Mouse (Mus musculus) embryonic facial prominence, embryonic 14.5 days (tissue): ENCODE measurements around the gene Ifrd2. TPM values are rescaled to one million over a fixed set of nuclear protein-coding genes. Genes with fewer than 3 reads are reported as not detected.

ENCODE experiments used
- ATAC-seq: fragments of 200-750 bp; cut with Nextera tagmentation; 2 replicates; pipeline ENCODE4 v1.8.0; 2017; ENCODE audit warnings: low read depth, moderate number of reproducible peaks, moderate TSS enrichment
- DNase-seq: peaks from one replicate; pipeline ENCODE4 v3.0.0-alpha.2; 2015; ENCODE audit warnings: low spot score
- H3K27ac ChIP-seq: fragments of 300-500 bp; sonication (generic); replicated peaks from 2 replicates; pipeline ENCODE4 v1.5.1; 2014; ENCODE audit warnings: low read depth, mild to moderate bottlenecking, low read length, moderate library complexity
- H3K27me3 ChIP-seq: fragments of 300-500 bp; sonication (generic); replicated peaks from 2 replicates; pipeline ENCODE4 v1.6.1; 2014; ENCODE audit warnings: low read length; ENCODE audit not compliant: control insufficient read depth, insufficient read depth
- H3K36me3 ChIP-seq: fragments of 300-500 bp; sonication (generic); 2 replicates; pipeline ENCODE4 v1.6.1; 2014; ENCODE audit warnings: low read length, mixed read lengths; ENCODE audit not compliant: control insufficient read depth, insufficient read depth
- H3K4me1 ChIP-seq: fragments of 300-500 bp; sonication (generic); 2 replicates; pipeline ENCODE4 v1.6.1; 2014; ENCODE audit warnings: antibody characterized with exemption, low read length; ENCODE audit not compliant: control insufficient read depth, insufficient read depth
- H3K4me2 ChIP-seq: fragments of 300-500 bp; sonication (generic); 2 replicates; pipeline ENCODE4 v1.6.1; 2014; ENCODE audit warnings: low read depth, mild to moderate bottlenecking, low read length, moderate library complexity, mixed read lengths
- H3K4me3 ChIP-seq: fragments of 300-500 bp; sonication (generic); 2 replicates; pipeline ENCODE4 v1.5.1; 2014; ENCODE audit warnings: low read depth, mild to moderate bottlenecking, low read length
- H3K9ac ChIP-seq: fragments of 300-500 bp; sonication (generic); 2 replicates; pipeline ENCODE4 v1.6.1; 2014; ENCODE audit warnings: low read depth, mild to moderate bottlenecking, low read length, moderate library complexity, mixed read lengths
- H3K9me3 ChIP-seq: fragments of 300-500 bp; sonication (generic); 2 replicates; pipeline ENCODE4 v1.6.1; 2016; ENCODE audit warnings: low read length; ENCODE audit not compliant: control insufficient read depth
- WGBS: fragments of 180-500 bp; shearing (Covaris S2); extraction: QIAGEN DNeasy Blood & Tissue Kit; methylation state at CpG from one replicate; pipeline ENCODE4 v1.1.7; 2014; 5-methylcytosine and 5-hydroxymethylcytosine counted together
- polyA plus RNA-seq: library from polyadenylated mRNA; unstranded; fragments of >200 nt; fragmentation: Nextera tagmentation; extraction: Ambion mirVana; gene quantifications from 2 replicates; pipeline ENCODE4 v1.2.1, GENCODE M21; 2014

Gene Ifrd2
- polyA plus RNA-seq, 1 experiment from 2014 or later = 46.7 TPM

- WGBS = 35% methylated on average over 20 of the region's 23 CpGs
- H3K9ac ChIP-seq = peak overlapping the region; percentile 55
Measured at GRCm38 (mm10) chr9:107605041-107605661, 17.7 kb downstream of the Ifrd2 start.

GRCm38 (mm10) chr9:107606591-107606990 is 19.1 kb downstream of the Ifrd2 start:
- H3K4me3 ChIP-seq = peak overlapping the region; percentile 7; the same call in 1 of the 2 replicates
- H3K27ac ChIP-seq = 0 out of 2 replicates have a peak overlapping the region, but pooled peaks have one; percentile 6
- 4% methylated on average over 9 of the region's 9 CpGs for WGBS
- DNase-seq = no peak
- peaks cover 49% of the 10 kb centered on the region for H3K4me1 ChIP-seq
- H3K9me3 ChIP-seq = no peaks in the 10 kb centered on the region
- H3K27me3 ChIP-seq = no peaks in the 10 kb centered on the region
- H3K9ac ChIP-seq = peak overlapping the region; percentile 44
- H3K4me2 ChIP-seq = peak overlapping the region; percentile 39
- no peak for ATAC-seq
- no peaks in the 10 kb centered on the region for H3K36me3 ChIP-seq

More at GRCm38 (mm10) chr9:107605041-107605661, 17.7 kb downstream of the Ifrd2 start:
- peak overlapping the region; percentile 19; the same call in 1 of the 2 replicates for H3K4me3 ChIP-seq
- H3K27ac ChIP-seq = peak overlapping the region; percentile 52
- ATAC-seq (peak; percentile 24; the same call in 1 of the 2 replicates), DNase-seq (no peak)
- no peaks in the 10 kb centered on the region for H3K9me3 ChIP-seq
- H3K4me1 ChIP-seq = peaks cover 46% of the 10 kb centered on the region
- no peaks in the 10 kb centered on the region for H3K27me3 ChIP-seq
- no peaks in the 10 kb centered on the region for H3K36me3 ChIP-seq
- peak overlapping the region; percentile 43 for H3K4me2 ChIP-seq

GRCm38 (mm10) chr9:107607036-107607435 is 19.6 kb downstream of the Ifrd2 start:
- no peak for DNase-seq
- Histone ChIP-seq H3K4me3 (peak overlapping the region; percentile 7; the same call in 1 of the 2 replicates), H3K9ac (peak overlapping the region; percentile 44)

GRCm38 (mm10) chr9:107607653-107608245 is 20.3 kb downstream of the Ifrd2 start:
- H3K27ac ChIP-seq = no peak overlapping the region; the same call in 1 of the 2 replicates
- DNase-seq (no peak), ATAC-seq (no peak)
- no peaks in the 10 kb centered on the region for H3K36me3 ChIP-seq
- no peaks in the 10 kb centered on the region for H3K27me3 ChIP-seq
- H3K4me1 ChIP-seq = peaks cover 53% of the 10 kb centered on the region
- H3K4me3 ChIP-seq = no peak overlapping the region
- peak overlapping the region; percentile 34; the same call in 1 of the 2 replicates for H3K9ac ChIP-seq
- H3K4me2 ChIP-seq = no peak overlapping the region
- no peaks in the 10 kb centered on the region for H3K9me3 ChIP-seq
- 56% methylated on average over 9 of the region's 9 CpGs for WGBS

More at GRCm38 (mm10) chr9:107607036-107607435, 19.6 kb downstream of the Ifrd2 start:
- H3K36me3 ChIP-seq = no peaks in the 10 kb centered on the region
- no peak overlapping the region for H3K27ac ChIP-seq
- WGBS = 83% methylated on average over 2 of the region's 2 CpGs
- H3K27me3 ChIP-seq = no peaks in the 10 kb centered on the region
- peaks cover 53% of the 10 kb centered on the region for H3K4me1 ChIP-seq
- H3K9me3 ChIP-seq = no peaks in the 10 kb centered on the region
- no peak for ATAC-seq
- peak overlapping the region; percentile 39 for H3K4me2 ChIP-seq

- DNase-seq (no peak), ATAC-seq (no peak)
- 45% methylated on average over 11 of the region's 12 CpGs for WGBS
- Histone ChIP-seq H3K9ac (0 out of 2 replicates have a peak within 1 kb of the TSS, but pooled peaks have one; percentile 34), H3K4me2 (peak within 1 kb of the TSS; percentile 23; the same call in 1 of the 2 replicates), H3K4me1 (peaks cover 53% of the 10 kb centered on the region), H3K4me3 (no peak within 1 kb of the TSS), H3K27me3 (no peaks in the 10 kb centered on the region), H3K9me3 (no peaks in the 10 kb centered on the region), H3K36me3 (peaks cover 3% of the 10 kb centered on the region; the same call in 1 of the 2 replicates), H3K27ac (peak within 1 kb of the TSS; percentile 16; the same call in 1 of the 2 replicates)
Measured at GRCm38 (mm10) chr9:107608741-107609432, 21.4 kb downstream of the Ifrd2 start, which contains the start of gene Sema3b. Gene Sema3b (minus strand): TSS chr9:107609229.

GRCm38 (mm10) chr9:107609433-107609830 is 22.0 kb downstream of the Ifrd2 start:
- peak overlapping the region; percentile 16; the same call in 1 of the 2 replicates for H3K27ac ChIP-seq
- peaks cover 50% of the 10 kb centered on the region for H3K4me1 ChIP-seq
- ATAC-seq = no peak
- H3K36me3 ChIP-seq = peaks cover 9% of the 10 kb centered on the region
- 0 out of 2 replicates have a peak overlapping the region, but pooled peaks have one; percentile 10 for H3K9ac ChIP-seq
- H3K9me3 ChIP-seq = no peaks in the 10 kb centered on the region
- H3K4me2 ChIP-seq = 0 out of 2 replicates have a peak overlapping the region, but pooled peaks have one; percentile 23
- 57% methylated on average over 4 of the region's 4 CpGs for WGBS
- no peaks in the 10 kb centered on the region for H3K27me3 ChIP-seq
- H3K4me3 ChIP-seq = no peak overlapping the region
- DNase-seq = no peak

GRCm38 (mm10) chr9:107611456-107612190 is 24.2 kb downstream of the Ifrd2 start:
- peak; percentile 75 for DNase-seq
- Histone ChIP-seq H3K9me3 (no peaks in the 10 kb centered on the region), H3K4me2 (peak overlapping the region; percentile 90), H3K27me3 (no peaks in the 10 kb centered on the region), H3K27ac (peak overlapping the region; percentile 98), H3K4me1 (peaks cover 40% of the 10 kb centered on the region), H3K9ac (peak overlapping the region; percentile 73), H3K36me3 (peaks cover 31% of the 10 kb centered on the region), H3K4me3 (peak overlapping the region; percentile 39; the same call in 1 of the 2 replicates)
- peak; percentile 8; the same call in 1 of the 2 replicates for ATAC-seq
- WGBS = 64% methylated on average over 6 of the region's 6 CpGs
